Mouse (Mus musculus): Measurements from ENCODE around the gene Ntn5.
A peak's percentile ranks its signal among the peaks of the same experiment; 100 is the strongest.

The Ntn5 gene

DNA sequence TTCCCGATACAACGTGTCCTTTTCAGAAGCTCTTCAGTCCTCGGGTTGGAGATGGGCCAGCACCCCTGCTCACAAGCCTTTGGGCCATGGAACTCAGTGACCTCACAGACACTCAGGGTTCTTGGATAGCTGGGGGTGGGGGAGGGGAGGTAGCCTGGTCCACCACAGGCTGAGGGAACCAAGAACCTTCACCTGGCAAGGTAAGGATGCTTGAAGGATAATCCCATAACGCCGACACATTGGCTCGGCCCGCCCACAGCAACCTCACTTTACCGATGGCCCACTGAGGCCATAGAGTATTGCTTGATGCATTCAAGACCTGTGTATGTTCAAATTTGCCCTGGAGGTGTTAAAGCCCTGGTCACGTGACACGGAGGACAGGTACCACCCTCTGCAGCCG is 41.9 kb downstream of the Ntn5 start, which contains the start of gene Spaca4:
TSS of gene Spaca4 (minus strand) at position 101 of the 400 bp plus-strand sequence.
- no peak for DNase-seq (ENCODE audit: low spot score)

GRCm38 (mm10) chr7:45726419-45726818 is 42.6 kb downstream of the Ntn5 start:
- DNase-seq (ENCODE audit: low spot score), result no peak

GRCm38 (mm10) chr7:45727625-45728024 is 43.8 kb downstream of the Ntn5 start:
- DNase-seq (ENCODE audit: low spot score), result no peak

GRCm38 (mm10) chr7:45730727-45731431 is 47.1 kb downstream of the Ntn5 start:
- DNase-seq (ENCODE audit: low spot score), result no peak

DNA sequence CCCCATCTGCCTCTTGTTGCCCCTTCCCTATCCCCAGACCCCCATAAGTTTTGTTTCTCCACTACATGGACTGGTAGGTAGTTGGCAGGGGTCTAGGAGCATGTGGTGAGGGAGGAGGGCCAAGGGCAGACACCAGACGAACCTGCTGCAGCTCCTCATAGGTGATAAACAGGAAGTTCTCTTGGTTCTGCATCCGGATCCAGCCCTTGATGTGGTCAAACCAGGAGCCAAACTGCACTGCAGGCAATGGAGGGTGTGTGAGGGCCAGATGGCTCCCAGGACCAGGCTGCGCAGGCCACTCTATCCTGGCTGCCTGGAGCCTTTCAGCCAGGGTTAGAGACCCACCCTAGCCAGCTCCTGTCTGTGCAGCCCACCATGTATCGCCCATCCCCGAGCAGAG is 49.7 kb downstream of the Ntn5 start:
- no peak for DNase-seq (ENCODE audit: low spot score)

- peak; percentile 73 for DNase-seq (ENCODE audit: low spot score)
Observed at GRCm38 (mm10) chr7:45739162-45739763, 55.4 kb downstream of the Ntn5 start.

GRCm38 (mm10) chr7:45739820-45740219 is 56.0 kb downstream of the Ntn5 start:
- DNase-seq (ENCODE audit: low spot score), result no peak

GRCm38 (mm10) chr7:45741308-45741707 is 57.5 kb downstream of the Ntn5 start:
- DNase-seq (ENCODE audit: low spot score), result no peak

- DNase-seq (ENCODE audit: low spot score), result no peak
Observed at GRCm38 (mm10) chr7:45741777-45742176, 58.0 kb downstream of the Ntn5 start.

DNA sequence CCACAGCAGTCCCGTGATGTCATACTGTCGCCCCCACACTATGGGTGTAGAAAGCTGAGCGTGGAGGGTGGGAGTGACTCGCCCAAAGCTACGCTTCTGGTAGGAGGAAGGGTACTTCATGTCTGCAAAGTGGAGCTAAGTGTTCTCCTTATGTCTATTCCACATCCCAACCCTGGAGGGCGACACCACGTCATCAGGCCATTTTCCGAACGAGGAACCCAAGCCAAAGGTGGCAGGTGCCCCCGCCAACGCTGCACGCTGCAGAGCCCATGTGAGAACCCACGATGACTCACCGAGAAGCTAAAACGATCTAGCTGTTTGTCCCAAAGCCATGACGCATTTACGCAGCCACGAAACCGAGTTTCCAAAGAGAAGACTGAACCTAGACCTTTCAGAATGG is 58.5 kb downstream of the Ntn5 start:
- DNase-seq (ENCODE audit: low spot score), result peak; percentile 73
